Mouse (Mus musculus) C3H10T1/2 (cell line): ENCODE data around the gene Olfr6. TPM values are rescaled to one million over a fixed set of nuclear protein-coding genes. Genes with fewer than 3 reads are reported as not detected.

Experiments used
- polyA plus RNA-seq, 2 experiments: library from polyadenylated mRNA; unstranded; fragments of >200 nt; fragmentation: generic; extraction: Trizol; gene quantifications; one replicate each; pipeline ENCODE4 v1.2.1; 2012; ENCODE audit warnings: missing spikeins in 2 of 2

Gene Olfr6
- not detected for polyA plus RNA-seq

GRCm38 (mm10) chr7:106963837-106964236 lies at the start of gene Olfr6:
TSS of gene Olfr6 (minus strand) at chr7:106963937.

GRCm38 (mm10) chr7:107005972-107006371 lies 42.2 kb upstream of the Olfr6 start, which contains the start of gene Olfr2:
TSS of gene Olfr2 (minus strand) at chr7:107006072.

GRCm38 (mm10) chr7:106975353-106975752 lies 11.6 kb upstream of the Olfr6 start, which contains the start of gene Olfr711:
TSS of gene Olfr711 (minus strand) at chr7:106975453.

GRCm38 (mm10) chr7:106948212-106948611 lies 15.5 kb downstream of the Olfr6 start, which contains the start of gene Olfr710:
TSS of gene Olfr710 (minus strand) at chr7:106948312.

GRCm38 (mm10) chr7:106932119-106932518 lies 31.6 kb downstream of the Olfr6 start, which contains the start of gene Olfr709-ps1:
TSS of gene Olfr709-ps1 (minus strand) at chr7:106932219.

GRCm38 (mm10) chr7:106907676-106908075 lies 56.1 kb downstream of the Olfr6 start, which contains the start of gene Olfr1532-ps1:
TSS of gene Olfr1532-ps1 (plus strand) at chr7:106908001.

Other genes starting within 250 kb of the Olfr6 start
- gene Olfr695, start 247.5 kb downstream of the Olfr6 start, polyA plus RNA-seq: not detected
- gene Olfr697, start 221.5 kb downstream of the Olfr6 start, polyA plus RNA-seq: not detected
- gene Olfr698, start 208.5 kb downstream of the Olfr6 start, polyA plus RNA-seq: not detected
- not detected for gene Olfr699, start 170.7 kb downstream of the Olfr6 start, polyA plus RNA-seq
- gene Olfr700, start 155.1 kb downstream of the Olfr6 start, polyA plus RNA-seq: not detected
- gene Olfr701, start 149.8 kb downstream of the Olfr6 start, polyA plus RNA-seq: not detected
- not detected for gene Olfr702, start 130.0 kb downstream of the Olfr6 start, polyA plus RNA-seq
- not detected for gene Olfr703, start 120.6 kb downstream of the Olfr6 start, polyA plus RNA-seq
- not detected for gene Olfr704, start 100.8 kb downstream of the Olfr6 start, polyA plus RNA-seq
- gene Olfr705, start 87.0 kb downstream of the Olfr6 start, polyA plus RNA-seq: not detected
- gene Olfr706, start 75.8 kb downstream of the Olfr6 start, polyA plus RNA-seq: not detected
- gene Olfr707, start 62.7 kb downstream of the Olfr6 start, polyA plus RNA-seq: not detected
- gene Olfr1532-ps1, start 55.9 kb downstream of the Olfr6 start, polyA plus RNA-seq: not detected
- gene Olfr709-ps1, start 31.7 kb downstream of the Olfr6 start, polyA plus RNA-seq: not detected
- not detected for gene Olfr710, start 15.6 kb downstream of the Olfr6 start, polyA plus RNA-seq
- gene Olfr711, start 11.5 kb upstream of the Olfr6 start, polyA plus RNA-seq: not detected
- gene Olfr2, start 42.1 kb upstream of the Olfr6 start, polyA plus RNA-seq: not detected
- gene Olfr713, start 67.2 kb upstream of the Olfr6 start, polyA plus RNA-seq: not detected
- not detected for gene Olfr714, start 107.0 kb upstream of the Olfr6 start, polyA plus RNA-seq
- gene Olfr17, start 129.3 kb upstream of the Olfr6 start, polyA plus RNA-seq: not detected
- not detected for gene Olfr715b, start 146.4 kb upstream of the Olfr6 start, polyA plus RNA-seq
- gene Olfr715, start 167.1 kb upstream of the Olfr6 start, polyA plus RNA-seq: not detected
- not detected for gene Olfr716, start 174.4 kb upstream of the Olfr6 start, polyA plus RNA-seq
- gene Nlrp14, start 203.1 kb upstream of the Olfr6 start, polyA plus RNA-seq: not detected
- gene Rbmxl2, start 245.5 kb upstream of the Olfr6 start, polyA plus RNA-seq: not detected